Mouse (Mus musculus) forebrain, embryonic 15.5 days (tissue): ENCODE results near the gene Srrm2. TPM values are rescaled to one million over a fixed set of nuclear protein-coding genes. Genes with fewer than 3 reads are reported as not detected.

Experiments
- ATAC-seq: fragments of 200-750 bp; cut with Nextera tagmentation; replicated peaks from 2 replicates; pipeline ENCODE4 v1.8.0; 2017; ENCODE audit warnings: mild to moderate bottlenecking, moderate TSS enrichment, moderate library complexity
- H3K27ac ChIP-seq: fragments of 300-500 bp; sonication (generic); replicated peaks from 2 replicates; pipeline ENCODE4 v1.5.1; 2015; ENCODE audit warnings: mild to moderate bottlenecking, inconsistent platforms
- H3K27me3 ChIP-seq: fragments of 300-500 bp; sonication (generic); 2 replicates; pipeline ENCODE4 v1.6.1; 2015; ENCODE audit warnings: inconsistent platforms
- H3K36me3 ChIP-seq: fragments of 300-500 bp; sonication (generic); 2 replicates; pipeline ENCODE4 v1.6.1; 2015; ENCODE audit warnings: mild to moderate bottlenecking, inconsistent platforms
- H3K4me1 ChIP-seq: fragments of 300-500 bp; sonication (generic); 2 replicates; pipeline ENCODE4 v1.6.1; 2015; ENCODE audit warnings: inconsistent platforms
- H3K4me2 ChIP-seq: fragments of 300-500 bp; sonication (generic); replicated peaks from 2 replicates; pipeline ENCODE4 v1.6.1; 2015; ENCODE audit warnings: mild to moderate bottlenecking, inconsistent platforms
- H3K4me3 ChIP-seq: fragments of 300-500 bp; sonication (generic); 2 replicates; pipeline ENCODE4 v1.5.1; 2015; ENCODE audit warnings: mild to moderate bottlenecking, inconsistent platforms
- H3K9ac ChIP-seq: fragments of 300-500 bp; sonication (generic); replicated peaks from 2 replicates; pipeline ENCODE4 v1.6.1; 2015; ENCODE audit warnings: mild to moderate bottlenecking, inconsistent platforms
- H3K9me3 ChIP-seq: fragments of 300-500 bp; sonication (generic); 2 replicates; pipeline ENCODE4 v1.6.1; 2016; ENCODE audit warnings: inconsistent platforms
- WGBS: fragments of 180-500 bp; shearing (Covaris S2); methylation state at CpG from one replicate; pipeline ENCODE4 v1.1.7; 2015; ENCODE audit warnings: mixed read lengths; 5-methylcytosine and 5-hydroxymethylcytosine counted together
- polyA plus RNA-seq: library from polyadenylated mRNA; unstranded; fragments of >200 nt; fragmentation: Nextera tagmentation; extraction: Ambion mirVana; gene quantifications from 2 replicates; pipeline ENCODE4 v1.2.1, GENCODE M21; 2015

Srrm2 gene
- polyA plus RNA-seq, 1 experiment from 2014 or later = 562 TPM

DNA sequence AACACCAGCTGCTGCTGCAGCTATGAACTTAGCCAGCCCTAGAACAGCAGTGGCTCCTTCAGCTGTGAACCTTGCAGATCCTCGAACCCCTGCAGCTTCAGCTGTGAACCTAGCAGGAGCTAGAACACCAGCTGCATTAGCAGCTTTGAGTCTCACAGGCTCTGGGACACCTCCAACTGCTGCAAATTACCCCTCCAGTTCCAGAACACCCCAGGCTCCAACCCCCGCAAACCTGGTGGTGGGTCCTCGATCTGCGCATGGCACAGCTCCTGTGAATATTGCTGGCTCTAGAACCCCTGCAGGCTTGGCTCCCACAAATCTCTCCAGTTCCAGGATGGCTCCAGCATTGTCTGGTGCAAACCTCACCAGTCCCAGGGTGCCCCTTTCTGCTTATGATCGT is 30.4 kb downstream of the Srrm2 start:
- ATAC-seq = no peak
- Histone ChIP-seq H3K36me3 (peaks cover 97% of the 10 kb centered on the region), H3K4me2 (no peak overlapping the region), H3K9ac (no peak overlapping the region), H3K27me3 (no peaks in the 10 kb centered on the region), H3K9me3 (peaks cover 10% of the 10 kb centered on the region), H3K27ac (no peak overlapping the region), H3K4me1 (no peaks in the 10 kb centered on the region), H3K4me3 (no peak overlapping the region)
- WGBS = 96% methylated on average over 5 of the region's 5 CpGs

DNA sequence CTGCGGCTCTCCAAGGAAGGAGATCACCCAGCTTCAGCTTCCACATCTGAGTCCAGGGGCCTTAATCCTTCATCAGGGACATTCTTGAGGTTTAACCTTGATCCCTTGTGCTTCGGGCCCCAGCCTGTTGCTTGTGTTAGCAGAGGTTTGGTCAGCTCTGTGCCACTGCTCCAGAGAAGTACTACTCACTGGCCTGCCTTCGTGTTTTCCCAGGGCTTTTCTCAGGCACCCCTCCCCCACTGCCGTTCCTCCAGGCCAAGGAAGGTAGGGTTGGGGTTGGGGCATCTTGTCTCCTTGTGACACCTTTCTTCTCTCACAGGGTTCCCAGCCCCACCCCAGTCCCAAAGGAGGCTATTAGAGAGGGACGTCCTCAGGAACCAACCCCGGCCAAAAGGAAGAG is 31.8 kb downstream of the Srrm2 start:
- no peak for ATAC-seq
- Histone ChIP-seq H3K27me3 (no peaks in the 10 kb centered on the region), H3K9ac (no peak overlapping the region), H3K4me1 (peaks cover 8% of the 10 kb centered on the region), H3K4me3 (no peak overlapping the region), H3K9me3 (peaks cover 10% of the 10 kb centered on the region), H3K36me3 (peaks cover 97% of the 10 kb centered on the region), H3K27ac (no peak overlapping the region), H3K4me2 (no peak overlapping the region)
- 82% methylated on average over 6 of the region's 6 CpGs for WGBS

DNA sequence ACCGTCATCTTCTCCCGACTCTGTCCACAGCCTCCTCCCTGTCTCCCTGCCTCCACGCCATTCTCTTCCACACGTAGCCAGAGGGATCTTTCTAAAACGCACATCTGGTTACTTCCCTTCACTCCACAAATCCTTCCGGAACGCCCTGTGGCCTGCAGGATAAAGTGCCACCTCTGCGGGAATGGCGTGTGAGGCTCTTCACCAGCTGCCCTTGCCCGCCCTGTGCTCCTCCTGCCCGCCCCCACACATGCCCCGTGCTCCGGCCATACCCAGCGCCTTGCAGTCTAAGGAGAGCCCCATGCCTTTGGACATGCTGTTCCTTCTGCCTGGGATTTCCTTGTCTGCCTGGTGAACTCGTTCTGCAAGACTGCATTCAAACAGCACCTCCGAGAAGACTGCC is 32.7 kb downstream of the Srrm2 start:
- no peak overlapping the region for H3K4me3 ChIP-seq
- 86% methylated on average over 16 of the region's 16 CpGs for WGBS
- H3K4me1 ChIP-seq = peaks cover 17% of the 10 kb centered on the region
- no peak overlapping the region for H3K9ac ChIP-seq
- peaks cover 88% of the 10 kb centered on the region for H3K36me3 ChIP-seq
- ATAC-seq = no peak
- H3K27me3 ChIP-seq = no peaks in the 10 kb centered on the region
- no peak overlapping the region for H3K4me2 ChIP-seq
- no peak overlapping the region for H3K27ac ChIP-seq
- peaks cover 9% of the 10 kb centered on the region for H3K9me3 ChIP-seq

DNA sequence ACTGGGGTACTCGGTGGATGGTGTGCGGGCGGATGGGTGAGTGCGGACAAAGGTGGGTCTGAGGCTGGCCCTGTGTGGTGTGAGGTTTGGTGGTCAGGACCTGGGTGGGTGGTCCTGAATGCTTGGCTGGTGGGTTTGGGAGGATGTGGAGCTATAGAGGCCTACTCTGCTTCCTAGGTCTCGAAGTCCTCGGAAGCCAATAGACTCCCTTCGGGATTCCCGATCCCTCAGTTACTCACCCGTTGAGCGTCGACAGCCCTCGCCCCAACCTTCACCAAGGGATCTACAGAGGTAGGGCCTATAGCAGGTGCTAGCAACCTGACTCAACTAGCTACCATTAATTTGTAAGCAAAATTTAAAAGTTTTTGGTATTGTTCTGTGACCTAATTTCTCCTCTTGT is 33.3 kb downstream of the Srrm2 start:
- H3K27me3 ChIP-seq = no peaks in the 10 kb centered on the region
- peaks cover 18% of the 10 kb centered on the region for H3K4me1 ChIP-seq
- ATAC-seq = no peak; the same call in 1 of the 2 replicates
- H3K27ac ChIP-seq = no peak overlapping the region
- no peak overlapping the region for H3K9ac ChIP-seq
- no peak overlapping the region for H3K4me2 ChIP-seq
- H3K9me3 ChIP-seq = 0 out of 2 replicates have a peak, but pooled peaks cover 4% of the 10 kb centered on the region
- no peak overlapping the region for H3K4me3 ChIP-seq
- WGBS = 90% methylated on average over 12 of the region's 12 CpGs
- peaks cover 82% of the 10 kb centered on the region for H3K36me3 ChIP-seq

DNA sequence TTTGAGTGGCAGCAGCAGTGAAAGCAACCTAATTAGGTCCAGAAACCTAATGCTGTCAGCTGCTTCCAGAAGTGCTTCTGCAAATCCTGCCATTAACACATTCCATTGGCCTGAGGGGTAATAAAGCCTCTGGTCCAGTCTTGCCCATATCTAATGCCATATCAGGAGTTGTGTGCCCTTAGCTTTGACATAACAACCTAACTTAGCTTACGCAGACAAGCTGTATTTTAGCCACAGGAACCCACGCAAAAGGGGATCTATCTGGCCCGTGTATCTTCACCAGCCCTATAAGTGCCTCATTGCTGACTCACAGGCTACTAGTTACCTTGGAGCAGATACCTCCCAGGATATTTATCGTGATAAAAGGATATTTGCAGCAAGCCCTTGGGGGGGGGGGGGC is 35.3 kb downstream of the Srrm2 start:
- Histone ChIP-seq H3K4me2 (no peak overlapping the region), H3K4me1 (peaks cover 21% of the 10 kb centered on the region), H3K27me3 (0 out of 2 replicates have a peak, but pooled peaks cover 2% of the 10 kb centered on the region), H3K9ac (no peak overlapping the region), H3K36me3 (peaks cover 62% of the 10 kb centered on the region), H3K9me3 (no peaks in the 10 kb centered on the region), H3K4me3 (no peak overlapping the region), H3K27ac (no peak overlapping the region)
- WGBS = 89% methylated on average over 4 of the region's 4 CpGs
- no peak for ATAC-seq

DNA sequence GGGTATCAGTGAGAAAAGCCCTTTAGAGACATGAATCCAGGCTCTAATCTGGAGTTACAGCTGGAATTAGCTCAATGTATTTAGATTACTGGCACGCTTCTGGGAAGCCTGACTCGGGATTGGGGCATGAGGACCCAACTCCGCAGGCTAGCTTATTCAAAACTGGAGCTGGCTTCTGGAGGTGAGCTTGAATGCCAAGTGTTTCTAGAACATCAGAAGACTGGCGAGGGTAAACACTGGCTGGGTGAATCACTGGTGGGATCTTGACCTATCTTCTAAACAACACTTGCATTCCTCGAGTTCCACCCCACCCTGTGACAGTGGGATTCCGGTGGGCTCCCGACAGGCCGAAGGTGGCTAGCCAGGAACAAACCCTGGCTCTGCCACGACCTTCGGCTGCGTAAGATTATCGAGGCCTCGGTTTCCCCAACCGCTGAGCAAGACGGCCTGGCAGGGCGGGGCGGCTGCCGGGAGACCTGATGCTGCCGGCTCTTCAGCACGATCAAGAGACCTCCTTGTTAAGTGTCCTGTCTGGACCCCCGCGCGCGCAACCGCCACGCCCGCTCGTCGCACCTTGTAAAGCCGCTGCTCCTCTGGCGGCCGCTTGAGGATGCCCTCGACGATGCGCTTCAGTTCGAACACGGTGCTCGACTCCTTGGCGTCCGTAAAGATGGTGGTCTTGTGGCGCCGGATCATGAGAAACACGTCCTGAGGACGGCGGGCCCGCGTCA is 38.1 kb downstream of the Srrm2 start:
- under 1% methylated on average over 47 of the region's 47 CpGs for WGBS
- Histone ChIP-seq H3K27ac (peak overlapping the region; percentile 97), H3K36me3 (peaks cover 36% of the 10 kb centered on the region), H3K9me3 (no peaks in the 10 kb centered on the region), H3K27me3 (0 out of 2 replicates have a peak, but pooled peaks cover 10% of the 10 kb centered on the region), H3K4me2 (peak overlapping the region; percentile 61), H3K4me1 (peaks cover 21% of the 10 kb centered on the region), H3K4me3 (peak overlapping the region; percentile 90), H3K9ac (peak overlapping the region; percentile 82)
- ATAC-seq = peak; percentile 79

DNA sequence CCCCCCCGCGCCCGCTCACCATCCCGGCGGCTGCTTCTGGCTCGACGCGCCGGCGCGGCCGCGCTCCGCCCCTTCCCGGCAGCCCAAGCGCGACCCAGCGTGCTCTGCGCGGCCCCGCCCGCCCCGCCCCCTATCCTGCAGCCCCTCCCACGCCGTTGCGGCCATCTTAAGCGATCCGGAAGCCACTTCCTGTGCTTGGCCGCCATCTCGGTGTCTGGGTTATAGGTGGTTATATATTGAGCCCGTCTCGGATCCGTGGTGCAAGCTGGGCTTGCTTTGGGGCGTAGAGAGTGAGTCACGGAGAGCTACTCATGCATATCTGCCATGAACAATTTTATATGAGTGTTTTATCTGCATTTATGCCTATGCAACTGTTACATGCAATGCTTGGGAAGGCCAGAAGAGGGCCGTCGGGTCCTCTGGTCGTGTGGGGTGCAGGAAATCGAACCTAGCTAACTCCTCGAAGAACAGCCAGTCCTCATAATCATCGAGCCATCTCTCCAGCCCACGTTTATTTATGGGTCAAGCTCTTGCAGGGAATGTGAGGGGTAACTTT is 38.8 kb downstream of the Srrm2 start, which contains the start of gene Elob:
Gene Elob (minus strand): TSS at position 73 of the 556 bp plus-strand sequence.
- Histone ChIP-seq H3K4me2 (peak within 1 kb of the TSS; percentile 61), H3K36me3 (peaks cover 29% of the 10 kb centered on the region), H3K27me3 (0 out of 2 replicates have a peak, but pooled peaks cover 10% of the 10 kb centered on the region), H3K9me3 (no peaks in the 10 kb centered on the region), H3K4me1 (peaks cover 21% of the 10 kb centered on the region), H3K27ac (peak within 1 kb of the TSS; percentile 97), H3K9ac (peak within 1 kb of the TSS; percentile 82), H3K4me3 (peak within 1 kb of the TSS; percentile 90)
- 1% methylated on average over 35 of the region's 42 CpGs for WGBS
- peak; percentile 95 for ATAC-seq

DNA sequence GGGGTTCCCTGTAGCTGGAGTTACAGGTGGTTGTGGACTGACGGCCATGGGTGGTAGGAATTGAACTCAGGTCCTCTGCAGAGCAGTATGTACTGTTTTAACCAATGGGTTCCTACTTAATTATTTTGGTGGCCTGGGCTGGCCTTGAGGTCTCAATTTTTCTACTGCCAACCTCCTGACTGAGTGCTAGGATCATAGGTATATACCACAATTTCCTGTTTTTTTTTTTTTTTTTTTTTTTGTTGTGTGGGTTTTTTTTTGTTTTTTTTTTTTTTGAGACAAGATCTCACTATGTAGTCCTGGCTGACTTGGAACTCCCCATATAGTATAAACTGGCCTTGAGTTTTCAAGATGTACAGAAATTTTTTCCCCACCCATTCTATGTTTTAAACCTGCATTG is 40.9 kb downstream of the Srrm2 start:
- Histone ChIP-seq H3K36me3 (peaks cover 10% of the 10 kb centered on the region), H3K4me1 (peaks cover 21% of the 10 kb centered on the region), H3K4me2 (no peak overlapping the region), H3K27me3 (0 out of 2 replicates have a peak, but pooled peaks cover 10% of the 10 kb centered on the region), H3K4me3 (no peak overlapping the region), H3K9ac (no peak overlapping the region), H3K9me3 (no peaks in the 10 kb centered on the region), H3K27ac (no peak overlapping the region)
- WGBS = 100% methylated on average over 1 of the region's 1 CpGs
- ATAC-seq = no peak

DNA sequence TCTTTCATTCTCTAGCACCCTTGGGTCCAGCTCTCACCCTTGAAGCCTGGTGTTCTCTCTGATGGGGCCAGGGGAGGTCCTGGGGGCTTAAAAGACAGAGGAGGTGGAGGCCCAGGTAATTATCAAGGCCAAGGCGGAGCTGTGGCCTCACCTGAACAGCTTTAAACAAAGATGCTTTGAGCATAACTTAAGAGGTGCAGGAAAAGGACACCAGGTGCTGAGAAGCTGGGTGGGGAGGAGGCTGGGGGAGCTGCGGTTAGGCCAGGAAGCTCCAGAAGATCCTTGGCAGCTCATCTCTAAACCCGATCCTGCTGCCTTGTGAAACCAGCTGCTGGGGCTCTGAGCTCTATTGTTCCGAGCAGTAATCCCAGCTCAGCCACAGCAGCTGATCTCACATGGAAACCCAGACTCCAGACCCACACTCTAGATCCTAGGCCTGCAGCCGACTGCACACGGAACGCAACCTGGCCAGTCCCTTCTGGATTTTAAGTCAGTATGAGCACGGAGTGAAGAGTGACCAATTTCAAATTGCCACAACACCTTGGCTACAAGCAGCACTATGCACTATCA is 45.8 kb downstream of the Srrm2 start, which contains the start of gene Prss33:
Gene Prss33 (minus strand): TSS at position 51 of the 570 bp plus-strand sequence.
- no peak within 1 kb of the TSS for H3K27ac ChIP-seq
- 53% methylated on average over 8 of the region's 8 CpGs for WGBS
- no peaks in the 10 kb centered on the region for H3K36me3 ChIP-seq
- no peak for ATAC-seq
- H3K4me3 ChIP-seq = no peak within 1 kb of the TSS
- 0 out of 2 replicates have a peak, but pooled peaks cover 9% of the 10 kb centered on the region for H3K27me3 ChIP-seq
- H3K4me1 ChIP-seq = no peaks in the 10 kb centered on the region
- no peak within 1 kb of the TSS for H3K4me2 ChIP-seq
- H3K9me3 ChIP-seq = no peaks in the 10 kb centered on the region
- H3K9ac ChIP-seq = no peak within 1 kb of the TSS

DNA sequence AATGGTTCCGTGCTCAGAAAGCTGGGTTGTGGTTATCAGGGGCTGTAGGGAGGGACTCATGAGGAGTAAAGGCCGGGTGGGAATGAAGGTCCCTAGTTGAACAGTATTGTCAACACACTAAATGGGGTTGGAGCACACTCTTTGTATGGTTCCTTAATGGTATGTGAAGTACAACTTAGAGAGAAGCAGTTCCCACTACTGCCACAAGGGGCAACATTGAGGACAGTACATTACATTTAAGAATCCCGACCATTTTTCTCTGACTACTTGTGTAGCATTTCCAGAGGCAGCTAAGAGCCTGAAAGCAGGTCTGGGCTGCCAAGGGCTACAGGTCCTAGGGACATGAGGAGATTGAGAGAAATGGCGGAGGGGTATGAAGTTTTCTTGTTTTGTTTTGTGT is 50.8 kb downstream of the Srrm2 start:
- Histone ChIP-seq H3K4me3 (no peak overlapping the region), H3K36me3 (no peaks in the 10 kb centered on the region), H3K27ac (no peak overlapping the region), H3K27me3 (0 out of 2 replicates have a peak, but pooled peaks cover 3% of the 10 kb centered on the region), H3K9ac (no peak overlapping the region), H3K9me3 (no peaks in the 10 kb centered on the region), H3K4me1 (no peaks in the 10 kb centered on the region), H3K4me2 (no peak overlapping the region)
- ATAC-seq = no peak
- 25% methylated on average over 4 of the region's 4 CpGs for WGBS

DNA sequence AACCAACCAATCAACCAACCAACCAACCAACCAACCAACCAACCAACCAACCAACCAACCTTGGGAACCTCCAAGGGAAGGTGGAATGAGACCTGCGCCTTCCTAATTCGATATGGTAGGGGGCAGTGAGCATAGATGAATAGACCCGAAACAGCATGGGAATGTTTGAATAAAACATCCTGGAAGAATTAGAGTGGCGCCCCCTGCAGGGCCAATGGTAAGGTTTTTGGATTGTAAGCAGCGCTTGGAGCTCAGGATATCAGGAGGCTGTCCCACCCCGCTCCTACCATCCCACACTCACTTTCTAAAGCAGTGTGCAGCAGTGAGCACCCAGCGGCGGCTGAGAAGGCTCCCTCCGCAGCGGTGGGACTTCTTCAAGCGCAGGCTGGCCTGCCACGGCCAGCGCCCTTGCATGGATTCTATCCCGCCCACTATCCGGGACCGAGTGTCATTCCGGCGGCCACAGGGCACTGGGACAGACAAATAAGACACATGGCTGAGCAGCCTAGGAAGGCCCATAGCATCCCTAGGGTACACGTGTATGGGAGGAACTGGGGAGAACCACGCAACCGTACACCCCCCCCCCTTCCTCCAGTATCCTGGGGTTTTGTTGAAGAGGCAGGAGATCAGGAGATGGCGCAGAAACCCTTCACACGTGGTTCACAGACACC is 52.9 kb downstream of the Srrm2 start:
- Histone ChIP-seq H3K4me3 (no peak overlapping the region), H3K4me2 (peak overlapping the region; percentile 19; the same call in 1 of the 2 replicates), H3K36me3 (no peaks in the 10 kb centered on the region), H3K4me1 (no peaks in the 10 kb centered on the region), H3K27me3 (no peaks in the 10 kb centered on the region), H3K9ac (no peak overlapping the region), H3K27ac (no peak overlapping the region), H3K9me3 (no peaks in the 10 kb centered on the region)
- no peak for ATAC-seq
- WGBS = 40% methylated on average over 23 of the region's 23 CpGs

DNA sequence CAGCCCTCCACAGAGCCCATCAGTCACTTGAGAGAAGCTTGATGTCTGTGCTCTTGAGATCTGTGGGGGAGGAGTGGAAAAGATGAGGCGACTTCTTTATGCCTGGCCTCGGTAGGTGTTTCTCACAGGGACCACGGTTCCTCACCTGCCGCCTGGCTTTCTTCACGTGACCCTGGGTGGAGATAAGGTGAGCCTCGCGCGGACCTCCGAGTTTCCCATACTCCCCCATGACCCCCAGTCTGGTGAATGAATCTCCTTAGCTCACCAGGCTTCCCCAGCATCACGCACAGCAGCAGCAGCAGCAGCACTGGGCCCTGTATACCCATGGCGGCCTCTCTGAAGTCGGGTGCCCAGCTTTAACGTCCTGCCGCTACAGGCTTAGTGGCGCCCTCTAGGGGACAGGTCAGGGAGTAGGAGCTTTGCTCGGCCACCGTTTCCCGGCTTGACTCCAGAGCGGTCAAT is 53.5 kb downstream of the Srrm2 start, which contains the start of the genes Prss32 and Prss41:
Gene Prss32 (plus strand): TSS at position 44 of the 462 bp plus-strand sequence.
Gene Prss41 (minus strand): TSS at position 361 of the 462 bp plus-strand sequence.
- no peaks in the 10 kb centered on the region for H3K4me1 ChIP-seq
- no peaks in the 10 kb centered on the region for H3K36me3 ChIP-seq
- no peak for ATAC-seq
- H3K4me2 ChIP-seq = peak within 1 kb of the TSS; percentile 19
- no peak within 1 kb of the TSS for H3K27ac ChIP-seq
- no peak within 1 kb of the TSS for H3K9ac ChIP-seq
- no peak within 1 kb of the TSS for H3K4me3 ChIP-seq
- 12% methylated on average over 19 of the region's 19 CpGs for WGBS
- no peaks in the 10 kb centered on the region for H3K27me3 ChIP-seq
- H3K9me3 ChIP-seq = no peaks in the 10 kb centered on the region
